Mouse (Mus musculus) forebrain, embryonic 10.5 days (tissue): ENCODE data around the gene Ppfibp1. TPM values are rescaled to one million over a fixed set of nuclear protein-coding genes. Genes with fewer than 3 reads are reported as not detected.

ENCODE experiments used
- DNase-seq: peaks from one replicate; pipeline ENCODE4 v3.0.0-alpha.2; 2017; ENCODE audit warnings: low spot score; ENCODE audit errors: extremely low spot score
- H3K27ac ChIP-seq: fragments of 300-500 bp; sonication (generic); 2 replicates; pipeline ENCODE4 v1.5.1; 2016; ENCODE audit warnings: mild to moderate bottlenecking
- H3K27me3 ChIP-seq: fragments of 300-500 bp; sonication (generic); 2 replicates; pipeline ENCODE4 v1.6.1; 2016; ENCODE audit warnings: mild to moderate bottlenecking; ENCODE audit not compliant: poor library complexity, severe bottlenecking
- H3K36me3 ChIP-seq: fragments of 300-500 bp; sonication (generic); replicated peaks from 2 replicates; pipeline ENCODE4 v1.6.1; 2016; ENCODE audit warnings: mild to moderate bottlenecking, moderate library complexity
- H3K4me1 ChIP-seq: fragments of 300-500 bp; sonication (generic); 2 replicates; pipeline ENCODE4 v1.6.1; 2016
- H3K4me3 ChIP-seq: fragments of 300-500 bp; sonication (generic); 2 replicates; pipeline ENCODE4 v1.5.1; 2016; ENCODE audit warnings: mild to moderate bottlenecking, moderate library complexity
- H3K9me3 ChIP-seq: fragments of 300-500 bp; sonication (generic); 2 replicates; pipeline ENCODE4 v1.6.1; 2016; ENCODE audit warnings: mild to moderate bottlenecking, moderate library complexity
- WGBS: fragments of 180-500 bp; shearing (Covaris S2); methylation state at CpG from one replicate; pipeline ENCODE4 v1.1.7; 2016; 5-methylcytosine and 5-hydroxymethylcytosine counted together
- polyA plus RNA-seq: library from polyadenylated mRNA; unstranded; fragments of >200 nt; fragmentation: Nextera tagmentation; extraction: Ambion mirVana; gene quantifications from 2 replicates; pipeline ENCODE4 v1.2.1, GENCODE M21; 2016

The Ppfibp1 gene
- polyA plus RNA-seq, 1 experiment from 2014 or later: 30.0 TPM

GRCm38 (mm10) chr6:146972740-146973139, 84.5 kb downstream of the Ppfibp1 start:
- 78% methylated on average over 1 of the region's 1 CpGs for WGBS
- no peak for DNase-seq

GRCm38 (mm10) chr6:146973406-146973805, 85.1 kb downstream of the Ppfibp1 start:
- DNase-seq: no peak
- 61% methylated on average over 2 of the region's 2 CpGs for WGBS

More at GRCm38 (mm10) chr6:146972740-146973139, 84.5 kb downstream of the Ppfibp1 start:
- Histone ChIP-seq H3K9me3 (no peaks in the 10 kb centered on the region), H3K4me3 (no peak overlapping the region), H3K36me3 (no peaks in the 10 kb centered on the region), H3K27me3 (no peaks in the 10 kb centered on the region), H3K27ac (no peak overlapping the region), H3K4me1 (peaks cover 26% of the 10 kb centered on the region)

GRCm38 (mm10) chr6:146973830-146974229, 85.5 kb downstream of the Ppfibp1 start:
- no peaks in the 10 kb centered on the region for H3K36me3 ChIP-seq
- H3K9me3 ChIP-seq: no peaks in the 10 kb centered on the region
- H3K4me1 ChIP-seq: peaks cover 26% of the 10 kb centered on the region
- H3K4me3 ChIP-seq: no peak overlapping the region
- no peak overlapping the region for H3K27ac ChIP-seq
- no peaks in the 10 kb centered on the region for H3K27me3 ChIP-seq
- DNase-seq: no peak

More at GRCm38 (mm10) chr6:146973406-146973805, 85.1 kb downstream of the Ppfibp1 start:
- no peak overlapping the region for H3K4me3 ChIP-seq
- no peak overlapping the region for H3K27ac ChIP-seq
- H3K9me3 ChIP-seq: no peaks in the 10 kb centered on the region
- peaks cover 26% of the 10 kb centered on the region for H3K4me1 ChIP-seq
- no peaks in the 10 kb centered on the region for H3K36me3 ChIP-seq
- no peaks in the 10 kb centered on the region for H3K27me3 ChIP-seq

GRCm38 (mm10) chr6:146976446-146976845, 88.2 kb downstream of the Ppfibp1 start:
- H3K9me3 ChIP-seq: no peaks in the 10 kb centered on the region
- H3K4me3 ChIP-seq: no peak overlapping the region
- peaks cover 49% of the 10 kb centered on the region for H3K4me1 ChIP-seq
- no peaks in the 10 kb centered on the region for H3K27me3 ChIP-seq
- H3K36me3 ChIP-seq: peaks cover 5% of the 10 kb centered on the region; the same call in 1 of the 2 replicates
- DNase-seq: no peak
- WGBS: 92% methylated on average over 8 of the region's 8 CpGs
- no peak overlapping the region for H3K27ac ChIP-seq

- H3K4me1 ChIP-seq: peaks cover 36% of the 10 kb centered on the region
- WGBS: 67% methylated on average over 5 of the region's 5 CpGs
- H3K4me3 ChIP-seq: no peak overlapping the region
- peaks cover 5% of the 10 kb centered on the region; the same call in 1 of the 2 replicates for H3K36me3 ChIP-seq
- H3K27ac ChIP-seq: no peak overlapping the region
- no peaks in the 10 kb centered on the region for H3K9me3 ChIP-seq
- no peaks in the 10 kb centered on the region for H3K27me3 ChIP-seq
- no peak for DNase-seq
Measured at GRCm38 (mm10) chr6:146978691-146979114, 90.4 kb downstream of the Ppfibp1 start.

DNA sequence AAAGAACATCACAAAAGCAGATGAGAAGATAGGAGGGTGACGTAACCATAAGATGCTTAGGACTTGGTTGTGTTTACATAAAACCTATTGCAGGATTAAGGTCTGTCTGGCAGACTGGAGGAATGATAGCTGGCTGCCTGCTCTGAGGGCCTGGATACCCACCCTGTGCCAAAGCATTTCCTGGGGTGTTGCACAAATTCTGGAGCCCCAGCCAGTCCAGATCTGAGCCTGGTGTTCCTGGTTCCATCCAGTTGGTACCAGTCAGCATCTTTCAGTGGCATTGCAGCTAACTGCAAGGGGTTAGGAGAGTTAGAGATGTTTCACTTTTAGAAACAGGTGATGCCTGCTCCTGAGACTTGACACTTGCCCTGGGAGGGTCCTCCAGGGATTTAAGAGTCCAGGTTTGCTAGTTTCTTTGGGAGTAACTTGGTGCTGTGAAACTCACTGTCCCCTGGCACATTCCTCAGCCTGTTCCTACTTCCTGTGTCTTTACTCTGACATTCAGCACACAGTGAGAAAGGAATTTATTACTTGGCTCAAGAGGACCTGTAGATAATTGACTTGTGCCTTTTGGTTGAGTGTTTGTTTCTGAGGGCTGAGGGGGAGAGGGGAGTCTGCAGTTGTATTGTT, 90.9 kb downstream of the Ppfibp1 start:
- Histone ChIP-seq H3K4me1 (peaks cover 32% of the 10 kb centered on the region), H3K9me3 (no peaks in the 10 kb centered on the region), H3K36me3 (peaks cover 5% of the 10 kb centered on the region; the same call in 1 of the 2 replicates), H3K27ac (peak overlapping the region; percentile 30; the same call in 1 of the 2 replicates), H3K4me3 (no peak overlapping the region), H3K27me3 (no peaks in the 10 kb centered on the region)
- WGBS: 85% methylated on average over 1 of the region's 1 CpGs
- no peak for DNase-seq

DNA sequence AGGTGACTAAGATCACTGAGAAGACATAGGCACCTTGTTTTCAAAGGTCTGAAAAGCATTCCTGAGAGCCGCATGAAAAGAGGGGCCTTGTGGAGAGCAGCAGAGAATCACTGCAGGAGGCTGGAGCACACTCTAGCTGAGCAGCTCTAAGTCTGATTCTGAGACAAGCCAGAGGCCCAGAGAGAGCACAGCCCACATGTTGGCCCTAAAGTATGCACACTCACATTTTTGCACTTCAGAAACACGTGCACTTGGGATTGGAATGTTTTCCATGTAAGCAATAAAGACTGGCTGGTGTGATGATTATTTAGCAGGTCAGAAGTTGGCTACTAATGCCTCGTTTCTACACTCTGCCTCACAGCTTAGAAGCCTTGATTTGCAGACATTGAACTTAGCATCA, 91.7 kb downstream of the Ppfibp1 start:
- peak overlapping the region; percentile 30; the same call in 1 of the 2 replicates for H3K27ac ChIP-seq
- no peak overlapping the region for H3K4me3 ChIP-seq
- peaks cover 5% of the 10 kb centered on the region; the same call in 1 of the 2 replicates for H3K36me3 ChIP-seq
- no peak for DNase-seq
- no peaks in the 10 kb centered on the region for H3K9me3 ChIP-seq
- no peaks in the 10 kb centered on the region for H3K27me3 ChIP-seq
- 51% methylated on average over 3 of the region's 3 CpGs for WGBS
- peaks cover 32% of the 10 kb centered on the region for H3K4me1 ChIP-seq

- Histone ChIP-seq H3K27ac (peak overlapping the region; percentile 65; the same call in 1 of the 2 replicates), H3K36me3 (peaks cover 5% of the 10 kb centered on the region; the same call in 1 of the 2 replicates), H3K9me3 (no peaks in the 10 kb centered on the region), H3K4me3 (no peak overlapping the region), H3K4me1 (peaks cover 32% of the 10 kb centered on the region), H3K27me3 (no peaks in the 10 kb centered on the region)
- 34% methylated on average over 1 of the region's 1 CpGs for WGBS
- DNase-seq: no peak
Measured at GRCm38 (mm10) chr6:146981249-146981835, 93.1 kb downstream of the Ppfibp1 start.

DNA sequence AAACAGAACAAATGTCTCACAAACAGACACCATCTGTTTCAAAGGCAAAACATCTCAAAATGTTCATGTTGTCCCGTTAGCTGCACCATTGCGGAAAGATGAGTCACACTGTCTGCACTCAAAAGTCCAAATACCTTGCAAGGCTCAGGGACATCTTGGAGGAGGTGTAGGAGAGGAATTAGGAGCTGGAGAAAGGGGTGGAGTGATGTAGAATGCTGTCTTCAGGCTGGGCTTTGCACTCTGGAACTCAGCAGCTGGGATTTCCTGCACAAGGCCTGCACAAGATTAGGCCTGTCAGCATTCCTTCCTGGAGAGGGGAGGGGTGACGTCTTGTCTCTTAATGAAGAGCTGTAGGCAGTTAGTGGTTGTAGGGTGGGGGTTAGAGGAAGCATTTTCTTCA, 96.3 kb downstream of the Ppfibp1 start:
- Histone ChIP-seq H3K4me3 (no peak overlapping the region), H3K4me1 (peaks cover 27% of the 10 kb centered on the region), H3K9me3 (no peaks in the 10 kb centered on the region), H3K27ac (no peak overlapping the region), H3K27me3 (no peaks in the 10 kb centered on the region), H3K36me3 (peaks cover 4% of the 10 kb centered on the region; the same call in 1 of the 2 replicates)
- WGBS: 78% methylated on average over 3 of the region's 3 CpGs
- DNase-seq: no peak

- Histone ChIP-seq H3K4me3 (no peak overlapping the region), H3K36me3 (peaks cover 20% of the 10 kb centered on the region), H3K27me3 (no peaks in the 10 kb centered on the region), H3K27ac (no peak overlapping the region), H3K9me3 (no peaks in the 10 kb centered on the region), H3K4me1 (no peaks in the 10 kb centered on the region)
- WGBS: 47% methylated on average over 5 of the region's 5 CpGs
- DNase-seq: no peak
Measured at GRCm38 (mm10) chr6:146994236-146994635, 105.9 kb downstream of the Ppfibp1 start.

DNA sequence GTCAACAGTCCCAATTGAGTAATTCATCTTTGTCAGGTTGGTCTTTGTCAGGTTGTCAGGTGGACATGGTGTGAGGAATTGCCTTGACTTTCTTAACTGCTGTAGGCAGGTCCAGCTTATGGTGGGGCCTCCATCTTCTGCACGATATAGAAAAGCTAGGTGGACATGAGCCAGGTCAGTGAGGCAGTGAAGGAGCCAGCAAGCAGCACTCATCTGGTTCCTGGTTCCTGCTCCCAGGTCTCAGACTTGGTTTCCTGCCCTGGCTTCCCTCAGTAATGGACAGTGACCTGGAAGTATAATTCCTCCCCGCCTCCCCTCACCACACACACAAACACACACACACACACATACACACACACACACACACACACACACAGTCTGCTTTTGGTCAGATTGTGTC, 107.1 kb downstream of the Ppfibp1 start:
- 90% methylated on average over 2 of the region's 2 CpGs for WGBS
- DNase-seq: no peak
- no peaks in the 10 kb centered on the region for H3K9me3 ChIP-seq
- H3K4me1 ChIP-seq: no peaks in the 10 kb centered on the region
- H3K27me3 ChIP-seq: no peaks in the 10 kb centered on the region
- H3K27ac ChIP-seq: no peak overlapping the region
- H3K4me3 ChIP-seq: no peak overlapping the region
- peaks cover 22% of the 10 kb centered on the region for H3K36me3 ChIP-seq

- H3K4me1 ChIP-seq: no peaks in the 10 kb centered on the region
- 93% methylated on average over 6 of the region's 6 CpGs for WGBS
- H3K9me3 ChIP-seq: no peaks in the 10 kb centered on the region
- no peaks in the 10 kb centered on the region for H3K27me3 ChIP-seq
- peaks cover 24% of the 10 kb centered on the region for H3K36me3 ChIP-seq
- DNase-seq: no peak
- H3K4me3 ChIP-seq: no peak overlapping the region
- no peak overlapping the region for H3K27ac ChIP-seq
Measured at GRCm38 (mm10) chr6:146995878-146996277, 107.6 kb downstream of the Ppfibp1 start.

- Histone ChIP-seq H3K27me3 (no peaks in the 10 kb centered on the region), H3K36me3 (peaks cover 31% of the 10 kb centered on the region), H3K9me3 (no peaks in the 10 kb centered on the region), H3K27ac (no peak overlapping the region), H3K4me3 (no peak overlapping the region), H3K4me1 (no peaks in the 10 kb centered on the region)
- no peak for DNase-seq
- 88% methylated on average over 6 of the region's 6 CpGs for WGBS
Measured at GRCm38 (mm10) chr6:146997006-146997405, 108.7 kb downstream of the Ppfibp1 start.
